Mouse (Mus musculus) lung, postnatal 14 days (tissue): ENCODE data around the gene Snapc2.
A peak's percentile ranks its signal among the peaks of the same experiment; 100 is the strongest.

Source experiments
- DNase-seq: peaks from one replicate; pipeline ENCODE4 v3.0.0; 2021

Snapc2 gene

GRCm38 (mm10) chr8:4275275-4276110 lies 22.6 kb downstream of the Snapc2 start, which contains the start of gene Timm44:
Gene Timm44 (minus strand): TSS chr8:4275913.
- DNase-seq = peak; percentile 93

DNA sequence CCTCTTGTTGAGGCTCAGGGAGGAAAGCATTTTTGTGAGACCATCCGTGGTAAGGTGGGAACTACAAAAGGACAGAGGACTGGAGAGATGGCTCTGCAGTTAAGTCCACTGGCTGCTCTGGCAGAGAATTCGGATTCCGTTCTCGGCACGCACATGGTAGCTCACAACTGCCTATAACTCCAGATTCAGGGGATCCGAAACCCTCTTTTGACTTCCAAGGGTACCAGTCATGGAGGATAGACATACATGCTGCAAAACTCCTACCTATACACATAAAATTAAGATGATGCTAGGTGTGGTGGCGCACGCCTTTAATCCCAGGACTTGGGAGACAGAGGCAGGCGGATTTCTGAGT lies 23.2 kb downstream of the Snapc2 start:
- DNase-seq = no peak

- no peak for DNase-seq
Measured at GRCm38 (mm10) chr8:4292738-4293137, 39.9 kb downstream of the Snapc2 start.

GRCm38 (mm10) chr8:4297822-4298221 lies 44.9 kb downstream of the Snapc2 start:
- DNase-seq = no peak

GRCm38 (mm10) chr8:4304124-4304547 lies 51.3 kb downstream of the Snapc2 start:
- DNase-seq = no peak
